Mouse (Mus musculus) NIH3T3 (cell line): ENCODE data around the gene Unc45a.

Source experiments
- DNase-seq: peaks from one replicate; pipeline ENCODE4 v3.0.0-alpha.2; 2012; ENCODE audit warnings: low read depth

Unc45a gene

GRCm38 (mm10) chr7:80280998-80281397 is 59.8 kb downstream of the Unc45a start:
- DNase-seq, result no peak

GRCm38 (mm10) chr7:80280032-80280431 is 60.8 kb downstream of the Unc45a start:
- DNase-seq, result no peak

- DNase-seq, result no peak
Measured at GRCm38 (mm10) chr7:80276374-80276773, 64.4 kb downstream of the Unc45a start.
